Mouse (Mus musculus): ENCODE data around the gene Aqp11. TPM values are rescaled to one million over a fixed set of nuclear protein-coding genes. Genes with fewer than 3 reads are reported as not detected.

Gene Aqp11
- total RNA-seq, 2 experiments from 2014 or later = 6.5 to 6.9 TPM

- peak; percentile 90 for DNase-seq
These were observed 9.9 kb upstream of the Aqp11 start for GRCm38 (mm10) chr7:97747787-97748497.

DNA sequence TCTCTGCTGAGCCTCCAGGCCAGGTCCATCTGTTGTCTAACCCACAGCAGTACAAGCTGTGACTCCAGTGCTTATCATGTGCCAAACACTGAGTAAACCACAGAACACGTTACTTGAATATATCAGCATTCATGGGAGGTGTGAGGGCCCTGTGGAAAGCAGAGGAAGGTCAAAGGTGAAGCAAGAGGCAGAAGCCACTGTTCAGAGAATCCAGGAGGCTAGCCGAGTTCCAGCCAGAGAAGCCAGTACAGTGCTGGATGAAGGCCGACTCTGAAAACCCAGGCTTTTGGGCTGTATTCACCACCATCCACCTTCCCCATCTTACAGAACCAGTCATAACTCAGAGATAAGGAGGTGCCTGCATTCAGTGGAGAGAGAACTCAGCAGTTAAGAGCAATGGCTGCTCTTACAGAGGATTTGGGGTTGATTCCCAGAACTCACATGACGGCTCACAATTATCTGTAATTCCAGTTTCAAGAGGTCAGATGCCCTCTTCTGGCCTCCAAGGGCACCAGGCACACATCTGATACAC lies 9.2 kb upstream of the Aqp11 start:
- DNase-seq = no peak

DNA sequence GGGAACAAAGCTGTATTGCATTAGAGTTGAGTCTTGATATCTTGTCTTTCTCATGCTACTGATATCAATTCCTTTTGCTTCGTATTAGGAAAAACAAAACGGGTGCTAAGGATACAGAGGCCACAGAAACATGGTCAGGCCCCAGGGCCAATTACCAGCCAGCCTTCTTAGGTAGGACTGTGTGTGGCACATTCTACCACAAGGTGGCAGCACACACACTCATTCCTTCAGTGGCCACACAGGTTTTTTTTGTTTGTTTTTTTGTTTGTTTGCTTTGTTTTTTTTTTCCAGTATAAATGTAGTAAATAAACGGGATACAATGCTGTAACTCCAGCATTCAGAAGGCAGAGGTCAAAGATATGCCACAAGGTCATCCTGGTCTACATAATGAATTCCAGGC lies 7.2 kb upstream of the Aqp11 start:
- DNase-seq = peak; percentile 74

- no peak for DNase-seq
These were observed 3.7 kb upstream of the Aqp11 start for GRCm38 (mm10) chr7:97741756-97742291.

- DNase-seq = peak; percentile 49
These were observed 2.9 kb upstream of the Aqp11 start for GRCm38 (mm10) chr7:97740948-97741347.

- DNase-seq = no peak
These were observed 842 bp downstream of the Aqp11 start for GRCm38 (mm10) chr7:97737256-97737637.

DNA sequence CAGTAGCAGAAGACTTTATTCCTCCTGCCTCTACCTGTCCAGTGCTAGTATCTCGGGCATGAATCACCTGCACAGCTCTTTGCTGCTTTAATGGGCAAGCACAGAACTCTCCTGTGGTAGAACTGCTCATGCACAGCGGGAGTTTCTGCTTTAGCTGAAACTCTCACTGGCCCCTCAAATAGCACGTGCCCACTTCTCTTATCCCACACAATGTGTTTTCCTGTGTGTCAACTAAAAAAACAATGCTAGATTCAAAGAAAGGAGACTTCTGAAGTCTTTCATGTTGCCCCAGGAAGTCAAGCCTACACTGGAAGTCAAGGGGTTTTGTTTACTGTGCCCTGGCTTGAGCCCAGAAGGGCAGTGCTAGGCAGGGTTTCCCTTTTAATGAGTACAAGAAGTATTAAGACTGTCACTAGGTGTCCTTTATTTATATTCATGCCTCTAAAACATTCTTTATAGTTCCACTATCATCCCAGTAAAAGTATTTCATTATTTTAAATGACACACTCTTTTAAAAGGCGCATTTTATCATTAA lies 2.1 kb downstream of the Aqp11 start:
- DNase-seq = no peak

- no peak for DNase-seq
These were observed 3.1 kb downstream of the Aqp11 start for GRCm38 (mm10) chr7:97735021-97735420.

GRCm38 (mm10) chr7:97733606-97734005 lies 4.5 kb downstream of the Aqp11 start:
- DNase-seq = no peak

- DNase-seq = no peak
These were observed 7.7 kb downstream of the Aqp11 start for GRCm38 (mm10) chr7:97730427-97730826.

GRCm38 (mm10) chr7:97728666-97729614 lies 9.1 kb downstream of the Aqp11 start:
- no peak for DNase-seq

DNA sequence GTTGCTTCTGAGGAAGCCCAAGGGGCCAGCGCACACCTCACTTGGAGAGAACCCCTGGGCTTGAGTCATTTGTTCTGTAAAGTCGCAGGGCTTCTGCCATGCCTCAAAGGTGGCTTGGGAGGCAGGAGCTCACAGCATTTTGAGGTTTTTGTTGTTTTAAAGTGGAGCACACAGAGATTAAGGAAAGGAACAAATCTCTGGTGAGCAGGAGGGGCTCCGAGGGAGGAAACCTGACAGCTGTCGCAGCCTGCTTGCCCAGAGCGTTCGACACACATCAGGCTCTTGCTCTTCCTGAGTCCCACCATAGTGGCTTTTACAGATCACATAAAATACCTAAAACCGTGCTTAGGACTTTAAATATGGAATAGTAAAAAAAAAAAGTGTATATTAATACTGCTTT lies 11.3 kb downstream of the Aqp11 start:
- no peak for DNase-seq

DNA sequence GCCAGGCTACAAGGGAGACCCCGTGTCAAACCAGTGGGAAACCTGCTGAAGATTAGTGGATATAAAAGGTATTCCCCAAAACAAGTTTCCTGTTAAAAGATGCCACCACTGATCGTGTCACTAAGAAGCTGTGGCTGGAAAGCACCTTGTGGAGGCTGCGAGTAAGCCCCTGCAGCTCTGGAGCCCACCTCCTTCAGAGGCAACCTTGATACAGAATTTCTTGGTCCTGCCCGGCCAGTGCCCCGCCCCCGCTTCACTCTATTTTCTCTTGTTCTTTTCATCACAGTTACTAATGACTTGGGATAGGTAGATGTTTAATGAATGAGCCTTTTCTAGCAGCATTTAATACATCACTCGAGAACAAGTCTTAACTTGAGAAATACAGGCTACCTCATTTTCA lies 12.0 kb downstream of the Aqp11 start:
- DNase-seq = no peak

DNA sequence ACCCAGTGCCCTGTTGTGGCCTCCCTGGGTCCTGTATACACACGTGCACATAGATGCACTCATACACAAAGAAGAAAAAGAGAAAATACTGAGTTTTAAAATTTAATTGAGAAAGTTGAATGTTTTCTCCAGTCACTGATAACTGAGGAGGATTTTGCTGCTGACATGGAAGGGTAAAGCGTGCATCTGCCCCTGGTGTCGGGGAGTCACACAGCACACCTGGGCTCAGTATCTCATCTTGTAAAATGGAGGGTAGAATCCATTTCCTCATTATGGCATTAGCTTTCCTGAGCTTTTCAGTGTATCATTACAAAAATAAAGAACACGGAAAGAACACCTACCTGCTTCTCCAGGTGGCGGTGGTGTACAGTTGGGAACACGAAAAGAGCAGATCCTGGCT lies 12.7 kb downstream of the Aqp11 start:
- DNase-seq = no peak

DNA sequence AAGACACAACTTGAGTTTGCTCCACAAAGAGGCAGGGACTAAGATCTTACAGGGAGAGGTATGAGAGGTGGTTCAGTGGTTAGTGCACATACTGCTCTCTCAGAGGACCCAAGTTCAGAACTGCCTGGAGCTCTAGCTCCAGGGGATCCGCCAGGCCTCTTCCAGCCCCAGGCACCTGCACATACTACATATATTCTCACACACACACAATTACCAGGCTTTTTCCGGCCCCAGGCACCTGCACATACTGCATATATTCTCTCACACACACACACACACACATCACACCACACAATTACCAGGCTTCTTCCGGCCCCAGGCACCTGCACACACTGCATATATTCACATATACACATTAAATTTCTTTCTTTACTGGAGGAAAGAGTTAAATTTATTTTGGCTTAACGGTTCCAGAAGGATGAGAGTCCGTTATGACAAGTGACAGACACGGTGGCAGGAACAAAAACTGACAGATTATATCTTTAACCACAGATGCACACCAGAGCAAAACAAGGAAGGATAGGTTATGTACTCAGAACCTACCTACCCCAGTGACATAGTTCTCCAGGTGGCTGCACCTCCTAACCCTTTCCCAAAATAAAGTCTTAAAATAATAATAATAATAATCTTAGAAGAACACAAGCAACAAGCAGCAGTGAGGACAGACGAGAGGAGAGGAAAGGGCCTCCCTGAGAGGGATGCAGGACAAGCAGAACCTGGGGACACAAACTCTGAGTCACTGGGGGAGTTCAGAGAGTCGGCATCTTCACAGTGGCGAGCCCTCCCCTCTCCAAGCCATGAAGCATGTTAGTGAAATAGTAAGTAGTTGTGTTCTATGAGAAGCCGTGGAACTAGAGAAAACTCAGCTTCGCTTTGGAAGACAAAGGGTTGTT lies 14.2 kb downstream of the Aqp11 start:
- no peak for DNase-seq

GRCm38 (mm10) chr7:97722278-97722918 lies 15.7 kb downstream of the Aqp11 start:
- DNase-seq = no peak

- DNase-seq = no peak
These were observed 18.0 kb downstream of the Aqp11 start for GRCm38 (mm10) chr7:97720109-97720508.

- no peak for DNase-seq
These were observed 19.0 kb downstream of the Aqp11 start for GRCm38 (mm10) chr7:97719078-97719477.

- no peak for DNase-seq
These were observed 20.8 kb downstream of the Aqp11 start for GRCm38 (mm10) chr7:97717326-97717725.

DNA sequence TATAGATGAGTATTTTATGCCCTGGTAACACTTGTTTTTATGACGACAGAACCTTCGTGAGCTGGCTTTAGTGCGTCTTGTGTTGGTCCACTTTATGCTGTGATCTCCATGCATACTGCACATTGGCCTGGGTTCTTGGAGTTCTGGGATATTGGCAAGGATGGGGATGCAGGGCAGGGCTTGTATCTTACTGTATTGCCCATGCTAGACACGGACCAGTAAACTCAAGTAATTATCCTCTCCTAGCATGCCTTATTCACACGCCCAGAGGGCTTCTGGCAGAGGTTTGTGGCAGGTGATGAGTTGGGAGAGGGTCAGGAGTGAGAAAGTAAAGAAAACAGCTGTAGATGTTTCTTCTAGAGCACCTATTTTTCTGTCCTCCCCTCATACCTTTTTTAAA lies 23.4 kb downstream of the Aqp11 start:
- DNase-seq = no peak

DNA sequence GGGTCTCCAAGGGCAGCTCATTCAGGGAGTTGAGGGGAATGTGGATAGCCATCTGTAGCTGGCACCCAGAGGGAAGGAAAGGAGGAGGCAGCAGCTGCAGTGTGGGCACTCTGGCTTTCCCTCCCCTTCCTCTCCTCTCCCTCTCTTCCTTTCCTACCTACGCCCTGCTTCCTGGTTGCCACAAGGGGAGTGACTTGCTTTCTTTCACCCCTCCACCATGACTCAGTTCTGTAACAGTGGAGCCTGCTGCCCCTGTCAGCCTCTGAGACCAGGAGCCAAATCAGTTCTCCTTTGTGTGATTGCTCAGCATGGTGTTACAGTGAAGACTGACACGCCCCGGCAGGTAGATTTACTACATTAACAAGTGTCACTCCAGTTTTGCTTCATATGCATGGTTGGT lies 28.9 kb downstream of the Aqp11 start:
- no peak for DNase-seq
